Comparison of ENCODE assay signal across 8 mouse cellular contexts in genomic region chr5:141240841-141241543, GRCm38 (mm10). TPM values are rescaled to one million over a fixed set of nuclear protein-coding genes. Genes with fewer than 3 reads are reported as not detected.
A peak's percentile ranks its signal among the peaks of the same experiment; 100 is the strongest.
DNase-seq lines count a peak whose midpoint lies in the region; ATAC-seq lines count a peak whose summit lies in the region.

Sdk1 (plus strand) TSS chr5:141241490.

- ATAC-seq in hindbrain, embryonic 11.5 days (ENCODE audit: low FRiP score) = peak; percentile 96
- peak; percentile 99 for ATAC-seq in lung, embryonic 16.5 days (ENCODE audit: low read depth)

- under 1% methylated on average over 35 of the region's 77 CpGs for WGBS in hindbrain, embryonic 11.5 days
- WGBS in lung, embryonic 16.5 days = under 1% methylated on average over 61 of the region's 77 CpGs

- H3K36me3 ChIP-seq in hindbrain, embryonic 11.5 days (ENCODE audit: control insufficient read depth, insufficient read depth, low read length) = no peaks in the 10 kb centered on the region
- no peaks in the 10 kb centered on the region for H3K36me3 ChIP-seq in lung, embryonic 16.5 days (ENCODE audit: control insufficient read depth, insufficient read depth, low read length)

- H3K4me1 ChIP-seq in hindbrain, embryonic 11.5 days (replicated peaks; ENCODE audit: control insufficient read depth, insufficient read depth, low read length) = peaks cover 9% of the 10 kb centered on the region; the same call in 1 of the 2 replicates
- H3K4me1 ChIP-seq in lung, embryonic 16.5 days (replicated peaks; ENCODE audit: control insufficient read depth, insufficient read depth, low read length) = peaks cover 25% of the 10 kb centered on the region

- peaks cover 20% of the 10 kb centered on the region for H3K27me3 ChIP-seq in hindbrain, embryonic 11.5 days (ENCODE audit: control insufficient read depth, insufficient read depth, low read length)
- peaks cover 44% of the 10 kb centered on the region for H3K27me3 ChIP-seq in lung, embryonic 16.5 days (ENCODE audit: control insufficient read depth, insufficient read depth, low read depth, low read length)

- H3K4me3 ChIP-seq in hindbrain, embryonic 11.5 days (ENCODE audit: low read depth, low read length) = peak within 1 kb of the TSS; percentile 68
- peak within 1 kb of the TSS; percentile 66 for H3K4me3 ChIP-seq in lung, embryonic 16.5 days (ENCODE audit: low read length)

- peak within 1 kb of the TSS; percentile 73 for H3K9ac ChIP-seq in hindbrain, embryonic 11.5 days (ENCODE audit: low read depth, low read length)
- H3K9ac ChIP-seq in lung, embryonic 16.5 days (ENCODE audit: low read length) = peak within 1 kb of the TSS; percentile 77

- H3K9me3 ChIP-seq in hindbrain, embryonic 11.5 days (ENCODE audit: control insufficient read depth, low read length) = no peaks in the 10 kb centered on the region
- no peaks in the 10 kb centered on the region for H3K9me3 ChIP-seq in lung, embryonic 16.5 days (ENCODE audit: control insufficient read depth, low read length)

- peak; percentile 94 for DNase-seq in R1 (ENCODE audit: low read depth, low spot score)
- DNase-seq in cerebellum, adult 9-11 months = peak; percentile 91
- peak; percentile 79 to 88 for DNase-seq in frontal cortex, postnatal 14 days (ENCODE audit: low spot score in 2 of 2)
- DNase-seq in hindbrain, embryonic 11.5 days (ENCODE audit: low spot score) = peak; percentile 99
- DNase-seq in layer of hippocampus, adult 9-11 months = peak; percentile 92
- DNase-seq in ovary, postnatal 14 days (ENCODE audit: low spot score) = peak; percentile 95
- peak; percentile 93 for DNase-seq in thymus, postnatal 0 days (ENCODE audit: low spot score)

- H3K4me2 ChIP-seq in hindbrain, embryonic 11.5 days (replicated peaks; ENCODE audit: low read depth, low read length) = peak within 1 kb of the TSS; percentile 97
- H3K4me2 ChIP-seq in lung, embryonic 16.5 days (ENCODE audit: low read depth, low read length) = peak within 1 kb of the TSS; percentile 99

- peak within 1 kb of the TSS; percentile 67 for H3K27ac ChIP-seq in hindbrain, embryonic 11.5 days (ENCODE audit: low read depth, low read length)
- H3K27ac ChIP-seq in lung, embryonic 16.5 days (ENCODE audit: low read length) = no peak within 1 kb of the TSS

RNA-seq across cellular contexts. Expression of gene Sdk1, which starts in this region (rescaled TPM):
- polyA plus RNA-seq in hindbrain, embryonic 11.5 days (2014; fragmentation: Nextera tagmentation; extraction: Ambion mirVana) = 1.1 and 1.5 TPM in 2 replicates
- polyA plus RNA-seq in lung, embryonic 16.5 days (2015; fragmentation: Nextera tagmentation; extraction: Ambion mirVana) = 0.59 and 0.77 TPM in 2 replicates
- polyA plus RNA-seq in thymus, postnatal 0 days (2015; fragmentation: Nextera tagmentation; extraction: Ambion mirVana) = 0.51 and 0.55 TPM in 2 replicates

Comparison
In these comparisons a context has a peak if more than half of its experiments do, and no peak if none do; other contexts are left out.
1. Peak in ATAC-seq, H3K4me3 ChIP-seq, H3K9ac ChIP-seq and H3K4me2 ChIP-seq in lung, embryonic 16.5 days; RNA of the gene not detected or under 1 TPM.
2. Peak in DNase-seq in thymus, postnatal 0 days; RNA of the gene not detected or under 1 TPM.